Mouse (Mus musculus) lung, embryonic 14.5 days (tissue): ENCODE data around the gene Chst11. TPM values are rescaled to one million over a fixed set of nuclear protein-coding genes. Genes with fewer than 3 reads are reported as not detected.
"Not testable (repeated sequence)": the region's sequence is repeated elsewhere in the genome, so short reads cannot be mapped to it uniquely, and the experiment has no call there.

Experiments used
- ATAC-seq: fragments of 200-750 bp; cut with Nextera tagmentation; 2 replicates; pipeline ENCODE4 v1.8.0; 2017; ENCODE audit warnings: mild to moderate bottlenecking, moderate TSS enrichment, moderate library complexity; ENCODE audit not compliant: insufficient read depth
- DNase-seq: peaks from one replicate; pipeline ENCODE4 v3.0.0-alpha.2; 2015
- H3K27ac ChIP-seq: fragments of 300-500 bp; sonication (generic); 2 replicates; pipeline ENCODE4 v1.5.1; 2014; ENCODE audit warnings: low read depth, mild to moderate bottlenecking, moderate library complexity
- H3K27me3 ChIP-seq: fragments of 300-500 bp; sonication (generic); 2 replicates; pipeline ENCODE4 v1.6.1; 2014; ENCODE audit warnings: low read length, control low read depth; ENCODE audit not compliant: insufficient read depth
- H3K36me3 ChIP-seq: fragments of 300-500 bp; sonication (generic); 2 replicates; pipeline ENCODE4 v1.6.1; 2014; ENCODE audit warnings: control low read depth; ENCODE audit not compliant: insufficient read depth
- H3K4me1 ChIP-seq: fragments of 300-500 bp; sonication (generic); 2 replicates; pipeline ENCODE4 v1.6.1; 2014; ENCODE audit warnings: antibody characterized with exemption, control low read depth; ENCODE audit not compliant: insufficient read depth
- H3K4me2 ChIP-seq: fragments of 300-500 bp; sonication (generic); 2 replicates; pipeline ENCODE4 v1.6.1; 2014; ENCODE audit warnings: mild to moderate bottlenecking
- H3K4me3 ChIP-seq: fragments of 300-500 bp; sonication (generic); 2 replicates; pipeline ENCODE4 v1.5.1; 2014; ENCODE audit warnings: low read depth, low read length
- H3K9ac ChIP-seq: fragments of 300-500 bp; sonication (generic); 2 replicates; pipeline ENCODE4 v1.6.1; 2014
- H3K9me3 ChIP-seq: fragments of 300-500 bp; sonication (generic); 2 replicates; pipeline ENCODE4 v1.6.1; 2016; ENCODE audit warnings: low read depth, low read length, control low read depth
- CTCF ChIP-seq: IDR thresholded peaks from 2 replicates; pipeline ENCODE4 v1.5.1; 2016; ENCODE audit warnings: antibody characterized with exemption, low read depth
- WGBS: fragments of 180-500 bp; shearing (Covaris S2); extraction: QIAGEN DNeasy Blood & Tissue Kit; methylation state at CpG from one replicate; pipeline ENCODE4 v1.1.7; 2014; 5-methylcytosine and 5-hydroxymethylcytosine counted together
- polyA plus RNA-seq: library from polyadenylated mRNA; unstranded; fragments of >200 nt; fragmentation: Nextera tagmentation; extraction: Ambion mirVana; gene quantifications from 2 replicates; pipeline ENCODE4 v1.2.1, GENCODE M21; 2014

Gene Chst11
- polyA plus RNA-seq, 1 experiment from 2014 or later, result 2.6 TPM

DNA sequence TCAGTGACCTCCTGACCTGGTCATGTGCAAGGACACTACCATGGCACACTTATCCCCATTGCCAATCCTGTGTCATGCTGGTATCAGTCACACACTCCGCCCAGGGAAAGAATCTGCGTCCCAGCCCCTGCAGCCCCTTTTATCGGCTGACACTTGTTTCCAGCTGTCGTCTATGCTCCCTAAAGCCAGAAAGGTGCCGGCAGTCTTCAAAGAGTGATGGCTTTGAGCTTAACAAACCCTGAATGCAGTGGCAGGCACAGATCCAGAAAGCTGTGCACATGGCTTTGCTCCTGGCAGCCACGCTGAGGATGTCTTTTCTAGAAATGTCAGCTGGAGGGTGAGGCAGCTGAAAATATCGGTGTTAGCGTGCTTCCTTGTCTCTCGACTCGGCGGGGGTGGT is 131.6 kb downstream of the Chst11 start:
- Histone ChIP-seq H3K27ac (no peak overlapping the region), H3K4me3 (no peak overlapping the region), H3K4me2 (no peak overlapping the region), H3K9me3 (no peaks in the 10 kb centered on the region), H3K27me3 (no peaks in the 10 kb centered on the region), H3K9ac (no peak overlapping the region), H3K36me3 (no peaks in the 10 kb centered on the region), H3K4me1 (peaks cover 6% of the 10 kb centered on the region; the same call in 1 of the 2 replicates)
- 18% methylated on average over 11 of the region's 11 CpGs for WGBS
- peak; percentile 65 for DNase-seq
- no peak for TF ChIP-seq CTCF
- peak; percentile 25; the same call in 1 of the 2 replicates for ATAC-seq

DNA sequence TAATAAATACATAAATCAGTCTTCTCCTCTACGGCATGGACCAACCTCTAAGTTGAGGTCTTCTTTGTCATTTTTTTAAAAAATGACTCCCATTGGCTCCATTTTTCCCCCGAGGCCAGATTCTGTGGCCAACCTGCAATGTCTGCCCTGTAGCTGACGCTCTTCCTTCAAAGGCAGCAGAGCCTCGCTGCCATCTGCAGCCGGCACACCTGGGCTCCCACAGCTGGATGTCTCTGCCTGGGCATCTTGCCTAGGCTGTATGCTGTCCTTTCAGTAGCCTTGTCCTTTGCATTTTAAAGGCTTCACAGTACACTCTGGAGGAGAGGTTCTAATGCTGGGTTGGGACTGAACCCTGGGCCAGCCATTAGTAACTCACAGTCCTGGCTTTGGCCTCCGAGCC is 132.6 kb downstream of the Chst11 start:
- Histone ChIP-seq H3K27ac (no peak overlapping the region), H3K4me1 (peaks cover 6% of the 10 kb centered on the region; the same call in 1 of the 2 replicates), H3K4me3 (no peak overlapping the region), H3K9me3 (no peaks in the 10 kb centered on the region), H3K9ac (no peak overlapping the region), H3K4me2 (no peak overlapping the region), H3K36me3 (no peaks in the 10 kb centered on the region), H3K27me3 (no peaks in the 10 kb centered on the region)
- DNase-seq (no peak), ATAC-seq (no peak)
- WGBS, result 82% methylated on average over 6 of the region's 6 CpGs
- no peak for TF ChIP-seq CTCF

DNA sequence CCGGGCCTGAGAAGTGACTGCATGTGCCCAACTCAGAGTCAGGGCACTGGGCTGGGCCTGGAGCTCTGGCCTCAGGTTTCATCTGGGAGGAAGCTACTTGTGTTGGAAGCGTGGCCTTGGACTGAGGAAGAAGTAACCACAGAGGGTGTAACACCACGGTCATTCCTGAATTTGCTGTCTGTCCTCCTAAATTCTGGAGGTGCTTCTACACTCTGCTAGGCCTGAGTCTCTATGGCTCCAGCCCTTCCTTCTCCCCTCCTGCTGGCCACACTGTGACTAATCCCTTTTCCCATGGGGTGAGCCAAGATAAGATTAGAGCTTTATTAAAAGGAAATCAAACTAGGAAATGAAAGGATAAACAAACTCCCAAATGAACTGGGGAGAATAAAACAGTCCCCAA is 133.3 kb downstream of the Chst11 start:
- no peak for DNase-seq
- TF ChIP-seq CTCF, result no peak
- Histone ChIP-seq H3K27ac (no peak overlapping the region), H3K4me1 (peaks cover 6% of the 10 kb centered on the region; the same call in 1 of the 2 replicates), H3K9me3 (no peaks in the 10 kb centered on the region), H3K4me2 (no peak overlapping the region), H3K27me3 (no peaks in the 10 kb centered on the region), H3K4me3 (no peak overlapping the region), H3K36me3 (no peaks in the 10 kb centered on the region), H3K9ac (no peak overlapping the region)
- WGBS, result 56% methylated on average over 3 of the region's 3 CpGs
- no peak for ATAC-seq

DNA sequence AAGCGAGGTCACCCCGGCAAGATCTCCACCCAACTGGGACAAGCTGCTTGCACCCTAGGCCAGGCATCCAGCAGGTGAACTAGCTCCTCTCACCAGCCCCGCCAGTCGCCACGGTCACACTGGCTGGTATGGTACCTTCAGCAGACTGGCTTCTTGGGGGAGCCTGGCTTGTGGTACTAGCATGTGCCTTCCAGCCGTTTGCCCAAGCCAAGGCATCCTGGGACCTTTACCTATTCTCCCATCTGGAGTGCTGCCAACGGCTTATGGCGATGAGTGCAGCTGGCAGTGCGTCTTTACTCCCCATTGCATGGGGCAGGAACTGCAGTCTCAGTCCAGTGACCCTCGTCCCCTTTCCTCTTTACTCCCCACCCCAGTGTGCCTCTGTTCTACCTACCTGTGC is 133.7 kb downstream of the Chst11 start:
- TF ChIP-seq CTCF, result no peak
- ATAC-seq (no peak), DNase-seq (no peak)
- Histone ChIP-seq H3K27me3 (no peaks in the 10 kb centered on the region), H3K4me3 (no peak overlapping the region), H3K4me1 (peaks cover 6% of the 10 kb centered on the region; the same call in 1 of the 2 replicates), H3K9ac (no peak overlapping the region), H3K4me2 (no peak overlapping the region), H3K9me3 (no peaks in the 10 kb centered on the region), H3K36me3 (no peaks in the 10 kb centered on the region), H3K27ac (no peak overlapping the region)
- WGBS, result 67% methylated on average over 10 of the region's 10 CpGs

DNA sequence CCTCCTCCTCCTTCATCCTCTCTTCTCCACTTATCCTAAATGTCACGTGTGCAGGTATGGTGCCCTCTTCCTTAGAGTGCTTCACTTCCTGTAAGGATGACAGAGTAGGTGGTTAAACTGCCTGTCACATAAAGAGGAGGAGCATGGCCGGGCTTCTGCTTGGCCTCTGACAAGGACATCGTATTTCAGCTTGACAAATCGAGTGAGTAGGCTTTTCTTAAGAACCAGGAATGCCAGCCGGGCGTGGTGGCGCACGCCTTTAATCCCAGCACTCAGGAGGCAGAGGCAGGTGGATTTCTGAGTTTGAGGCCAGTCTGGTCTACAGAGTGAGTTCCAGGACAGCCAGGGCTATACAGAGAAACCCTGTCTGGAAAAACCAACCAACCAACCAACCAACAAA is 134.2 kb downstream of the Chst11 start:
- 56% methylated on average over 8 of the region's 8 CpGs for WGBS
- H3K4me3 ChIP-seq, H3K27me3 ChIP-seq, H3K4me2 ChIP-seq, H3K9me3 ChIP-seq, H3K27ac ChIP-seq, H3K4me1 ChIP-seq, H3K36me3 ChIP-seq, DNase-seq, ATAC-seq, H3K9ac ChIP-seq: not testable (repeated sequence)

DNA sequence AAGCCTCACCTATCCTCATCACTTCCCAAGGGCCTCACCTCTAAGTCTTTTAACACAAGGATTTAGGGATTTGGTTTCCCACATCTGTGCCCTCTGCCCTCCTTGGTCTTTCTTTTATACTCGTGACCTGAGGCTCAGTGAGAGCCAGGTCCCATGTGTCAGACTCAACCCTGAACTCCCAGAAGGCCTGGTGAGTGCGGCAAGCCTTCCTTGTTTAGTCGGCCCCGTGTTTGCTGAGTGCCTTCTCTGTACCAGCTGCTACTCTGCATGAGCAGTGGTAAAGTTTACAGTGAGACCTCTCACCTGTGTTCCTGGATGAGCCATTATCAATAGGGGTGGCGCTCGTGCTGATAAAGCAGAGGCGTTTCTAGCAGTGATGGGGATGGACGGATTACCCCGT is 134.6 kb downstream of the Chst11 start:
- 48% methylated on average over 9 of the region's 9 CpGs for WGBS
- ATAC-seq, result no peak

DNA sequence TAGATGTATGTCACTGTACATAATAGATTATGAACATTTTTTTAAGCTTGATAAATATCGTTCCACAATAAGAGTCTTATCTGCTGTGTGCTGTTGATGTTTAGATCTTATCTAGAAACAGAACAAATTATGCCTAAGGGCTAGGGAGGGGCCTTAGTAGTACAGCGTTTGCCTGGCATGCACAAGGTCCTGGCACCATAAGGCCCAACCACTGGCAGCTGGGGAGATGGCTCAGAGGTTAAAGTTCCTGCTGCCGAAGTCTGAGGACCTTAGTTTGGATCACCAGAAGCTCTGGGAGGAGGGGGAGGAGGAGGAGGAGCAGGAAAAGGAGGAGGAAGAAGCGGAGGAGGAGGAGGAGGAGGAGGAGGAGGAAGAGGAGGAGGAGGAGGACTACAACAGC is 135.6 kb downstream of the Chst11 start:
- Histone ChIP-seq H3K27me3 (no peaks in the 10 kb centered on the region), H3K36me3 (no peaks in the 10 kb centered on the region), H3K9ac (no peak overlapping the region), H3K4me3 (no peak overlapping the region), H3K4me1 (peaks cover 3% of the 10 kb centered on the region; the same call in 1 of the 2 replicates), H3K4me2 (no peak overlapping the region), H3K27ac (no peak overlapping the region), H3K9me3 (no peaks in the 10 kb centered on the region)
- TF ChIP-seq CTCF, result no peak
- DNase-seq (no peak), ATAC-seq (no peak)
- WGBS, result 34% methylated on average over 4 of the region's 4 CpGs

More for the DNA sequence above, 134.6 kb downstream of the Chst11 start:
- Histone ChIP-seq H3K27me3 (no peaks in the 10 kb centered on the region), H3K9me3 (no peaks in the 10 kb centered on the region), H3K4me1 (peaks cover 6% of the 10 kb centered on the region; the same call in 1 of the 2 replicates), H3K9ac (no peak overlapping the region), H3K4me3 (no peak overlapping the region), H3K4me2 (no peak overlapping the region), H3K27ac (no peak overlapping the region), H3K36me3 (no peaks in the 10 kb centered on the region)
- no peak for TF ChIP-seq CTCF
- no peak for DNase-seq

DNA sequence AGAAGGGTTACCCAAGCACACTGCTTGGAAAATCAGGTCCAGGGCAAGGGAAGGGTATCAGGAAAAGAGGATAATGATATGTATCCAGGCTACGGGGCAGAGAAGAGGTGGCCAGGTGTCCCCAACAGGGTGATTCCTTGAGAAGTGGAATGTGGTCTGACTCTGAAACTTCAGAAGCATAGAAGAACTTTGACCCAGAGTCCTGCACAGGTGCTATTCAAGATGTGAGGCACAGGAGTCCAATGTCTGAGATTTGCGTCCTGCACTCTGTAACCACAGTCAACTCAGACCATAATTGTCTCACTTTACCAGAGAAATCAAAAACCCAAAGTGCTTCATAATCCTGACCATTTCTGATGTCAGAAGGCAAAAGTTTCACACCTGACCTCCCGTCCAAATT is 139.3 kb downstream of the Chst11 start:
- no peaks in the 10 kb centered on the region for H3K27me3 ChIP-seq
- 76% methylated on average over 3 of the region's 3 CpGs for WGBS

More for the DNA sequence above, 139.3 kb downstream of the Chst11 start:
- ATAC-seq (no peak), DNase-seq (no peak)
- Histone ChIP-seq H3K9me3 (no peaks in the 10 kb centered on the region), H3K4me2 (no peak overlapping the region), H3K36me3 (no peaks in the 10 kb centered on the region), H3K4me3 (no peak overlapping the region), H3K9ac (no peak overlapping the region), H3K4me1 (no peaks in the 10 kb centered on the region), H3K27ac (no peak overlapping the region)
- TF ChIP-seq CTCF, result no peak
